Mouse (Mus musculus) midbrain, embryonic 12.5 days (tissue): ENCODE measurements around the gene Pecam1. TPM values are rescaled to one million over a fixed set of nuclear protein-coding genes. Genes with fewer than 3 reads are reported as not detected.

ENCODE experiments used
- ATAC-seq: fragments of 200-750 bp; cut with Nextera tagmentation; 2 replicates; pipeline ENCODE4 v1.8.0; 2017; ENCODE audit warnings: low read depth, moderate TSS enrichment, moderate library complexity; ENCODE audit not compliant: low FRiP score
- H3K27ac ChIP-seq: fragments of 300-500 bp; sonication (generic); replicated peaks from 2 replicates; pipeline ENCODE4 v1.5.1; 2016; ENCODE audit warnings: mild to moderate bottlenecking
- H3K27me3 ChIP-seq: fragments of 300-500 bp; sonication (generic); 2 replicates; pipeline ENCODE4 v1.6.1; 2016; ENCODE audit warnings: mild to moderate bottlenecking
- H3K36me3 ChIP-seq: fragments of 300-500 bp; sonication (generic); 2 replicates; pipeline ENCODE4 v1.6.1; 2016
- H3K4me1 ChIP-seq: fragments of 300-500 bp; sonication (generic); 2 replicates; pipeline ENCODE4 v1.6.1; 2016
- H3K4me2 ChIP-seq: fragments of 300-500 bp; sonication (generic); replicated peaks from 2 replicates; pipeline ENCODE4 v1.6.1; 2016; ENCODE audit warnings: mild to moderate bottlenecking, moderate library complexity
- H3K4me3 ChIP-seq: fragments of 300-500 bp; sonication (generic); 2 replicates; pipeline ENCODE4 v1.5.1; 2016; ENCODE audit warnings: mild to moderate bottlenecking
- H3K9ac ChIP-seq: fragments of 300-500 bp; sonication (generic); replicated peaks from 2 replicates; pipeline ENCODE4 v1.6.1; 2016; ENCODE audit warnings: mild to moderate bottlenecking, moderate library complexity
- H3K9me3 ChIP-seq: fragments of 300-500 bp; sonication (generic); 2 replicates; pipeline ENCODE4 v1.6.1; 2016; ENCODE audit warnings: mild to moderate bottlenecking
- WGBS: fragments of 180-500 bp; shearing (Covaris S2); methylation state at CpG from one replicate; pipeline ENCODE4 v1.1.7; 2016; 5-methylcytosine and 5-hydroxymethylcytosine counted together
- polyA plus RNA-seq: library from polyadenylated mRNA; unstranded; fragments of >200 nt; fragmentation: Nextera tagmentation; extraction: Ambion mirVana; gene quantifications from 2 replicates; pipeline ENCODE4 v1.2.1, GENCODE M21; 2016

The Pecam1 gene
- 15.9 and 19.4 TPM in 2 replicates for polyA plus RNA-seq

GRCm38 (mm10) chr11:106750121-106750751 lies at the start of gene Pecam1:
TSS of gene Pecam1 (minus strand) at chr11:106750628.
- H3K4me2 ChIP-seq = no peak within 1 kb of the TSS
- no peaks in the 10 kb centered on the region for H3K27me3 ChIP-seq
- no peak within 1 kb of the TSS for H3K4me3 ChIP-seq
- no peaks in the 10 kb centered on the region for H3K36me3 ChIP-seq
- no peaks in the 10 kb centered on the region for H3K9me3 ChIP-seq
- H3K27ac ChIP-seq = no peak within 1 kb of the TSS
- no peak within 1 kb of the TSS for H3K9ac ChIP-seq
- WGBS = 87% methylated on average over 13 of the region's 13 CpGs
- no peaks in the 10 kb centered on the region for H3K4me1 ChIP-seq
- ATAC-seq = no peak

- Histone ChIP-seq H3K9me3 (peaks cover 4% of the 10 kb centered on the region; the same call in 1 of the 2 replicates), H3K4me2 (no peak overlapping the region), H3K27ac (no peak overlapping the region), H3K4me3 (no peak overlapping the region), H3K27me3 (no peaks in the 10 kb centered on the region), H3K9ac (no peak overlapping the region), H3K36me3 (peaks cover 68% of the 10 kb centered on the region), H3K4me1 (peaks cover 2% of the 10 kb centered on the region; the same call in 1 of the 2 replicates)
- ATAC-seq = no peak
- WGBS = 81% methylated on average over 9 of the region's 9 CpGs
Measured at GRCm38 (mm10) chr11:106795679-106796078, 45.3 kb upstream of the Pecam1 start.

GRCm38 (mm10) chr11:106793846-106794245 lies 43.4 kb upstream of the Pecam1 start:
- no peak overlapping the region for H3K27ac ChIP-seq
- no peak overlapping the region for H3K9ac ChIP-seq
- peaks cover 4% of the 10 kb centered on the region; the same call in 1 of the 2 replicates for H3K9me3 ChIP-seq
- no peaks in the 10 kb centered on the region for H3K27me3 ChIP-seq
- no peak for ATAC-seq
- H3K4me3 ChIP-seq = no peak overlapping the region
- H3K4me2 ChIP-seq = no peak overlapping the region
- H3K4me1 ChIP-seq = peaks cover 8% of the 10 kb centered on the region; the same call in 1 of the 2 replicates
- WGBS = 82% methylated on average over 4 of the region's 4 CpGs
- peaks cover 51% of the 10 kb centered on the region for H3K36me3 ChIP-seq

- peak overlapping the region; percentile 97 for H3K4me3 ChIP-seq
- 0% methylated on average over 6 of the region's 6 CpGs for WGBS
- H3K36me3 ChIP-seq = peaks cover 40% of the 10 kb centered on the region
- no peaks in the 10 kb centered on the region for H3K9me3 ChIP-seq
- peaks cover 21% of the 10 kb centered on the region for H3K4me1 ChIP-seq
- H3K9ac ChIP-seq = peak overlapping the region; percentile 99
- no peak for ATAC-seq
- peak overlapping the region; percentile 72 for H3K4me2 ChIP-seq
- H3K27me3 ChIP-seq = no peaks in the 10 kb centered on the region
- peak overlapping the region; percentile 98 for H3K27ac ChIP-seq
Measured at GRCm38 (mm10) chr11:106789649-106790048, 39.2 kb upstream of the Pecam1 start.

DNA sequence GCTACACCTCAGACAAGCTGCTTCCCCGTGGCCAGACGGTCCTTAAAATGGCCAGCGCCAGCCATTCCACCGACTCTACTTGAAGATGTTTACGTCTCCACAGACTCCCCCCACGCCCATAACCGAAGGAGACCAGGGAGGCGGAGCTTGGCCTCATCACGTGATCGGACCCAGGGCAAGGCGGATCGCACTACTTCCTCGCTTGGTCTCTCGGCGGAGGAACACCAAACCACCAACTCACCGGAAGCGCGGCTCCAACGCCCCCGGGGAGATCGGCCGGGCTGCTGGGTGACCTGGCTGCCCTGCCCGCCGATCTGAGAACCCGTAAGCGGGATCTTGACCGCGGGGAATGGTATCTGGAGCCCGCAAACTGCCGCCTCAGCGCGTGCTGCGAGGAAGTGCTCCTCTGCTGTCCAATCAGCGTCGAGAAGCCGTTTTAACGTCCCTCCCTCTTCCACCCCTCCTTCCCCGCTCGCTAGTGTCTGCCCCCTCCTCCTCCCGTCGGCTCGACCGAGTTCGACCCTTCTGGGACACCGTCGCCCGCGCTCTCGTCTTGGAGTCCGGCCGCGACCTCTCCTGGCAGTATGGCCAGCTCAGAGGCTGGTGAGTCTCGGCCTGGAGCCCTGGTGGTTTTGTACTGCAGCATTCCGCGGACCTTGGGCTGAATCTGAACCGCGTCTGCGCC lies 38.5 kb upstream of the Pecam1 start, which contains the start of the genes Ddx5 and Cep95:
Ddx5 (minus strand) TSS at position 411 of the 685 bp plus-strand sequence.
Cep95 (plus strand) TSS at position 478 of the 685 bp plus-strand sequence.
- peak within 1 kb of the TSS; percentile 97 for H3K4me3 ChIP-seq
- no peaks in the 10 kb centered on the region for H3K27me3 ChIP-seq
- H3K27ac ChIP-seq = peak within 1 kb of the TSS; percentile 98
- no peaks in the 10 kb centered on the region for H3K9me3 ChIP-seq
- 0% methylated on average over 58 of the region's 58 CpGs for WGBS
- peak within 1 kb of the TSS; percentile 99 for H3K9ac ChIP-seq
- H3K4me1 ChIP-seq = peaks cover 24% of the 10 kb centered on the region
- H3K4me2 ChIP-seq = peak within 1 kb of the TSS; percentile 72
- peaks cover 42% of the 10 kb centered on the region for H3K36me3 ChIP-seq
- ATAC-seq = peak; percentile 91

- peak overlapping the region; percentile 98 for H3K27ac ChIP-seq
- H3K9me3 ChIP-seq = no peaks in the 10 kb centered on the region
- ATAC-seq = peak; percentile 69
- H3K27me3 ChIP-seq = no peaks in the 10 kb centered on the region
- WGBS = under 1% methylated on average over 70 of the region's 79 CpGs
- peak overlapping the region; percentile 97 for H3K4me3 ChIP-seq
- H3K36me3 ChIP-seq = peaks cover 43% of the 10 kb centered on the region
- peaks cover 25% of the 10 kb centered on the region for H3K4me1 ChIP-seq
- H3K9ac ChIP-seq = peak overlapping the region; percentile 99
- H3K4me2 ChIP-seq = peak overlapping the region; percentile 72
Measured at GRCm38 (mm10) chr11:106788026-106788774, 37.8 kb upstream of the Pecam1 start.

GRCm38 (mm10) chr11:106787131-106788025 lies 37.0 kb upstream of the Pecam1 start:
- H3K4me1 ChIP-seq = peaks cover 25% of the 10 kb centered on the region
- under 1% methylated on average over 65 of the region's 65 CpGs for whole genome bisulfite sequencing
- H3K36me3 ChIP-seq = peaks cover 42% of the 10 kb centered on the region
- H3K27me3 ChIP-seq = no peaks in the 10 kb centered on the region
- H3K9ac ChIP-seq = peak overlapping the region; percentile 99
- no peaks in the 10 kb centered on the region for H3K9me3 ChIP-seq
- H3K27ac ChIP-seq = peak overlapping the region; percentile 98
- H3K4me3 ChIP-seq = peak overlapping the region; percentile 97
- ATAC-seq = no peak
- peak overlapping the region; percentile 78 for H3K4me2 ChIP-seq

DNA sequence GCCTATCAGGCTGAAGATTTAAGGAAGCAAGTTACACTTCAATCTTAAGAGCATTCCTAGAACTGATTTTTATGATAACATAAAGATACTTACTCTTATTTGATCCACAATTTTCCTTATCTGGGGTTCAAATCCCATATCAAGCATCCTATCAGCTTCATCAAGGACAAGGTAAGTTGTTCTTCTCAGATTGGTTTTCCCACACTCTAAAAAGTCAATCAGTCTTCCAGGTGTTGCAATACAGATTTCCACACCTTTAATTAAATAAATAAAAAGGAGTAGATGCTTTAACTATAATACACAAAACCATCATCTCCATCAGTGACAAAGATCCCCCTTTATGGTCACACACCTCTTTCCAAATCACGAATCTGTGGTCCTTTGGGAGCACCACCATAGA lies 34.6 kb upstream of the Pecam1 start:
- Histone ChIP-seq H3K9ac (no peak overlapping the region), H3K27me3 (no peaks in the 10 kb centered on the region), H3K4me3 (0 out of 2 replicates have a peak overlapping the region, but pooled peaks have one; percentile 8), H3K4me1 (peaks cover 20% of the 10 kb centered on the region), H3K9me3 (no peaks in the 10 kb centered on the region), H3K4me2 (no peak overlapping the region), H3K36me3 (peaks cover 64% of the 10 kb centered on the region), H3K27ac (no peak overlapping the region)
- WGBS = 90% methylated on average over 1 of the region's 1 CpGs
- no peak for ATAC-seq

DNA sequence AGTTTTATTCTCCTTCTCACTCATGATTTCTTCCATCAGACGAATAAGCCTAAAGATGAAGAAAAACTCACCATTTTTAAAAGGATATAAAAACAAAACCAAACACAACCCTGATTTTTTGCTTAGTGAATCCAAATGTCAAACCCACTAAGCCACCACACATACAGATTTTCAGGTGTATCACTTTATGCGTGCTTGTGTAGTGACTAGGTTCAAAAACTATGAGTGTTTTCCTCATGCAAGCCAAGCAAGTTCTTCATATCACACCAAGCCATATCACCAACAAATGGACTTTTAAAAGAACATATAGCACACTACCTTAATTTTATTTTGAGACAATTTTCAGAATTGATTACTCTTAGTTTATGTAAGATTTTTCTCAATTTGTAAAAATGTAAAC lies 34.0 kb upstream of the Pecam1 start:
- no peak overlapping the region for H3K4me3 ChIP-seq
- H3K27ac ChIP-seq = no peak overlapping the region
- H3K9me3 ChIP-seq = no peaks in the 10 kb centered on the region
- 93% methylated on average over 2 of the region's 2 CpGs for WGBS
- ATAC-seq = no peak
- no peak overlapping the region for H3K9ac ChIP-seq
- H3K4me1 ChIP-seq = peaks cover 20% of the 10 kb centered on the region
- no peak overlapping the region for H3K4me2 ChIP-seq
- H3K36me3 ChIP-seq = peaks cover 65% of the 10 kb centered on the region
- H3K27me3 ChIP-seq = no peaks in the 10 kb centered on the region

DNA sequence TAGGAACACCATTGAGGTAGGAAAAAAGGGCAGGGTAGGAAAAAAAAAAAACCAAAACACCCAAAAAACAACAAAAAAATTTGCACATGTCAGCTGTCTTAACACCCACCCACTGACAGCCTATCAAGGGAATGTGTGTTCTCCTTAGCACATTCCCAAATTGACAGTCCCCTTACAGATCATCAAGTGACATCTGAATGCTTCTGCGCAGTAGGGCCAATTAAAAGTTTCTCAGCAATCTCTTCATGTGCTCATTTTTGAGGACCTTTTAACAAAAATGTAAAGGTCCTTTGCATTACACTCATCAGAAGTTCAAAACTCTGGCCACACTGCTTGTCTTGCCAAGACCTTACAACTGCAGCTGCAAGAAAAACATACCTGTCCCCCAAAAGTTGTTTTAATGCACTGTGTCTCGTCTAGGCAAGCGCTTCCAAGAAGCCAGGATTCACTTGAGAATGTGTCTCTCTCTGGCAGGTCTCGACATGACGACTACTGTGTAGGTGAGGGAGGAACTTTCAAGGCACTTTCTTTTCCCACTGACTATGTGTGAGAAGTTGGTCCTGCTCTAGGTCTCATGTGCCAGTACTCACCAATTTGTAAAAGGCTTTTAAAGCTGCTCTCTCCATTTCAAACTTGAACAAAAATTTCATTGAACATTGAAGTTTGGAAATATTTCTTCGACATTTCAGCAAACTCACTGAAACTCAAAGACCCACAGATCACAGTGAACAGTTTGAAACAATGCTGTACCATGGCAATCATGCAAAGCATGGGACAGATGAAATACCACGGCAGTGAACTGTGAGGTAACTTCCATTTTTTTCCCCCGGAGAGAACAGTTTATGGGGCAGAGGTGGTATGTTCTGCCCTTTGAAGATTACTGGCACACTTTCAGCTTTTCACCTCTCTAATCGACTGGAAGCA lies 32.7 kb upstream of the Pecam1 start:
- H3K4me2 ChIP-seq = no peak overlapping the region
- WGBS = 89% methylated on average over 9 of the region's 9 CpGs
- no peaks in the 10 kb centered on the region for H3K9me3 ChIP-seq
- H3K36me3 ChIP-seq = peaks cover 65% of the 10 kb centered on the region
- H3K4me3 ChIP-seq = no peak overlapping the region
- peaks cover 20% of the 10 kb centered on the region for H3K4me1 ChIP-seq
- no peak overlapping the region for H3K9ac ChIP-seq
- H3K27me3 ChIP-seq = no peaks in the 10 kb centered on the region
- no peak overlapping the region for H3K27ac ChIP-seq
- no peak for ATAC-seq
